Mouse (Mus musculus) lung, adult 2 months (tissue): ENCODE results near the gene Rpl28. TPM values are rescaled to one million over a fixed set of nuclear protein-coding genes. Genes with fewer than 3 reads are reported as not detected.
"Not testable (repeated sequence)": the region's sequence is repeated elsewhere in the genome, so short reads cannot be mapped to it uniquely, and the experiment has no call there.

Experiments
- DNase-seq: peaks from one replicate; pipeline ENCODE4 v3.0.0; 2022
- H3K4me1 ChIP-seq: fragments of 200-500 bp; 2 replicates; pipeline ENCODE4 v1.6.1; 2011; ENCODE audit warnings: low read length; ENCODE audit not compliant: control insufficient read depth, insufficient read depth
- H3K4me3 ChIP-seq: fragments of 200-500 bp; replicated peaks from 2 replicates; pipeline ENCODE3; 2011; ENCODE audit warnings: low read depth, mild to moderate bottlenecking, control low read depth, low read length; ENCODE audit errors: extremely low read depth
- CTCF ChIP-seq: fragments of 200-500 bp; IDR thresholded peaks from 2 replicates; pipeline ENCODE4 v1.5.1; 2011; ENCODE audit warnings: mild to moderate bottlenecking, low read length, control low read depth; ENCODE audit not compliant: insufficient read depth
- POLR2A ChIP-seq: fragments of 200-500 bp; IDR thresholded peaks from 2 replicates; pipeline ENCODE4 v1.6.1; 2011; ENCODE audit warnings: low read depth, mild to moderate bottlenecking, control low read depth, low read length, borderline replicate concordance; ENCODE audit errors: extremely low read depth
- WGBS: fragments of 180-500 bp; shearing (Covaris S2); methylation state at CpG from one replicate; pipeline ENCODE4 v1.1.7; 2018; 5-methylcytosine and 5-hydroxymethylcytosine counted together
- polyA plus RNA-seq: library from polyadenylated mRNA; depleted of rRNA; stranded (reverse); fragments of >200 nt; gene quantifications from 2 replicates; pipeline ENCODE4 v1.2.3, GENCODE M21; 2012

The Rpl28 gene
- polyA plus RNA-seq, 1 experiment, result 204 TPM

DNA sequence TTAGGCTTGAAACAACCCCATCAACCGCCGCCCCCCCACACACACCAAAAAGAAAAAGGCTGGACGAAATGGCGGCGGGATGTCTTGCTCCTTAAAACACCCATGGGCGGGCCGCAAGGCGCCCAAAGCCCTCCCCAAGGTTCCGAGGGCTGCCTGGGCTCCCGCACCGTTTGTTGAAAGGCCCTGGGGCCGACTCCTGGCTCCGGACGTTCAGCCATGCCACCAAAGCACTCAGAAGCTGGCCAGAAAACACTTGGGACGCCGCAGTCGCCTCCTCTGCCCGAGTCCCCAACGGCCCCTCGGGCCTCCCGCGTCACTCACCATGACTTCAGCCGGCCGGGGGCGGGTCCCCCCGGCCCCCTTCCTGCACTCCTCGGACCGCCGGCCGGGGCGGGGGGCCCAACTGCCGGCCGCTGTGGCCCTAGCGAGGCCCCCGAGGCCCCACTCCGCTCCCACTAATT is 19.2 kb downstream of the Rpl28 start:
- 2% methylated on average over 34 of the region's 36 CpGs for WGBS

DNA sequence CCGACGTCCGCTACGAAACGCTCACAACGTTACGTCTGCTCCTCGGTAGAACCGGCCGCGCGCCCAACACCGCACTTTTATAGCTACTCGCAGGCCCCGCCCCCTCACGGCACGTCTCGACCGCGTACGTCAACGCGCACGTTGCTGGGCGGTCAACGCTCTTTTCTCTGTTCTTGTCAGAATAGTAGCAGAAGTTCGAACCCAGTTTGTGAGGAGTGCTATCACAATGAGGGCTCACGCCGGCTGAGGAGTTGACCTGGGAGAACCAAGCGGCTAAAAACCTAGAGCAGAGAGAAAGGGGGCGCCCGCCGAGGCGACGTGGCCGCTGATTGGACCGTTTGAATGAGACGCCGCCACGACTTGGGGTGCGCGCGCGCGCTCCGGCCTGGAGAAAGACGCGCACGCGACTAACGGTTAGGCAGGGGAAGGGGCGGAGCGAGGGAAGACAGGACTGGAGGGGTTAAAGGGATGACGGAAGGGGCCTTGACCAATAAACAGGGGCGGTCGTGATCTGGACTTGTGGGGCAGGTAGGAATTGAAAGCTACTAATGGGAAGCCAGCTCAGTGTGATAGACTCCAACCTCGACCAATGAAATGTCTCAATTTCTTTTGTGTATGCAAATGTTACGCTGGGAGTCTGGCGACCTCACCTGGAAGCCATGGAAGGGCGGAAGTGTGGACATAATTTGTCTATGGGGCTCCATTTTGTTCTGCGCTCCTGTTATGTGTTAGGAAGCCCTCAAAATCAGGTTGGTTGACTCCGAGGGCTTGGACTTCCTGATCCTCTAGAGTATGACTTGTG is 19.8 kb downstream of the Rpl28 start, which contains the start of gene Ube2s:
Gene Ube2s, minus strand, starts transcription at position 288 of the 802 bp plus-strand sequence.
- WGBS, result under 1% methylated on average over 62 of the region's 62 CpGs
- H3K4me3 ChIP-seq, result peak within 1 kb of the TSS; percentile 76
- H3K4me1 ChIP-seq, result no peaks in the 10 kb centered on the region
- TF ChIP-seq CTCF (no peak), POLR2A (peak; percentile 85; the same call in 1 of the 2 replicates)
- DNase-seq, result peak; percentile 97

More for the DNA sequence above, 19.2 kb downstream of the Rpl28 start:
- Histone ChIP-seq H3K4me1 (no peaks in the 10 kb centered on the region), H3K4me3 (peak overlapping the region; percentile 76)
- TF ChIP-seq CTCF (no peak), POLR2A (no peak)
- no peak for DNase-seq

DNA sequence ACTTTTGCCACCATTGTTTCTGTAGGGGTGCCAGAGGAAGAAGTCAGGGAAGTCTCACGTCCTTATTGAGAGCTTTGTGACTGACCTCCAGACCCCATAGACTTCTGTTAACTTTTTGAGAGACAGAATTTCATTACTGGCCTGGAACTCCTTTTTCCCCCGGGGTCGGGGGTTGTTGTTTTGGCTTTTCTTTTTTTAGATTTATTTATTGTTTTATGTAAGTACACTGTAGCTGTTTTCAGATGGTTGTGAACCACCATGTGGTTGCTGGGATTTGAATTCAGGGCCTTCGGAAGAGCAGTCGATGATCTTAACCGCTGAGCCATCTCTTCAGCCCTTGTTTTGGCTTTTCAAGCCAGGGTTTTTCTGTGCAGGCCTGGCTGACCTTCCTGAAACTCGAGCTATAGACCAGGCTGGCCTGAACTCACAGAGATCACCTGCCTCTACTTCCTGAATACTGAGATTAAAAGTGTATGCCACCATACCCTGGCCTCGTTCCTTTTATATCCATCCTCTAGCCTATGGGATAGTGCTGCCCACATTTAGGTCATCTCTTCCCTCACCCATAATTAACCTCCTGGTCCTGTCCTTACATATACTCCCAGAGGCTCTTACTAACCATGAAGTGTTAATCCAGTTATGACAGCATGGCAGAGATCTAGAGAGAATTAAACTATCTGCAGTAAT is 20.6 kb downstream of the Rpl28 start:
- WGBS, result 19% methylated on average over 8 of the region's 8 CpGs
- no peaks in the 10 kb centered on the region for H3K4me1 ChIP-seq
- no peak for TF ChIP-seq CTCF
- no peak for TF ChIP-seq POLR2A
- H3K4me3 ChIP-seq, result peak overlapping the region; percentile 68
- DNase-seq, result peak; percentile 25

DNA sequence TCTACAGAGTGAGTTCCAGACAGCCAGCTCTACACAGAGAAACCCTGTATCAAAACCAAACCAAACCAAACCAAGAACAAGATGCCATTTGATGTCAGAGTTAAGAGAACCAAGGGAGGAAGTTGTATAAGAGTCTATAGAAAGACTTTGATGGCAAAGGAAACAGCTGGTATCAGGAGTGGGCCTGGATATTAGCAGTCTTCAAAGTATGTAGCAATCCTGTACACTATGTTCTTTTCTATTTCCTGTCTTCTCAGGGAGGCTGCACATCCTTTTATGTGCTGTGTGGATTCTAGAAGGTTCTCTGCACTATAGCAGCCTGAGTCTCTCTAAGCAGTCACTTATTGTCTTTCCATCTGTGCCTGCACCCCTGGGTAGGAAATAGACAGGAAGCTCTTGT is 23.9 kb downstream of the Rpl28 start:
- no peak for DNase-seq

DNA sequence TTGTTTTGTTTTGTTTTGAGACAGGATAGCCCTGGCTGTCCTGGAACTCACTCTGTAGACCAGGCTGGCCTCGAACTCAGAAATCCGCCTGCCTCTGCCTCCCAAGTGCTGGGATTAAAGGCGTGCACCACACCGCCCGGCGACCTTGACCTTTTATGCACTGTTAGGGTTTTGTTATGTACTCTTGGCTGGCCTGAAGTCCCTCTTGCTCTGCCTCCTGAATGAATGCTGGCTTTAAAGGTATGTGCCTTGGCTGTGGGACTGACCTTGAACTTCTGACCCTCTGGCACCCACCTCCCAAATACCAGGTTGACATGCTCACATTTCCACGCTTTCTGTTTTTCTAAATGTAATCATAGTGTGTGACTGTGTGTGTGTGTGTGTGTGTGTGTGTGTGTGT is 28.3 kb downstream of the Rpl28 start:
- not testable (repeated sequence) for DNase-seq, H3K4me3 ChIP-seq, H3K4me1 ChIP-seq
- 91% methylated on average over 7 of the region's 7 CpGs for WGBS

More for the DNA sequence above, 23.9 kb downstream of the Rpl28 start:
- no peaks in the 10 kb centered on the region for H3K4me1 ChIP-seq
- H3K4me3 ChIP-seq, result no peak overlapping the region
- TF ChIP-seq CTCF, result no peak
- no peak for TF ChIP-seq POLR2A

DNA sequence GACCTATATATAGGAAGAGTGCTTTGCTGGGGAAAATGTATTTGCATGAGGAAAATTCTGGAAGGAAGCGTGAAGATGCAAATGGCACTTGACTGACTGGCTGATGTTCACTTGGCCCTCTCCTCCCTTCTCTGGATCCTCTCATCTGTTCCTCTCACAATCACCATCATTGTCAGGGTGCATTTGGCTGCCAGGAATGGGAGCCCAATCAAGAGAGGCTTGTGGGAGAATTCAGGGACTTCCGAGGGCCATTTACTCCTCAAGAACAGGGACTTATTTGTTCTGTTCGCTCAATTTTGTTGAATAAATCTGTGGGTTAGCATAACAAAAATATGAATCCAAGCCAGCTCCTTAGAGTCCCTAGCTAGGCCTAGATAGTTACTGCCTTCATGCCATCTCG is 29.0 kb downstream of the Rpl28 start:
- DNase-seq, result no peak
- TF ChIP-seq CTCF (no peak), POLR2A (no peak)
- no peak overlapping the region for H3K4me3 ChIP-seq
- no peaks in the 10 kb centered on the region for H3K4me1 ChIP-seq
- 70% methylated on average over 4 of the region's 4 CpGs for WGBS

DNA sequence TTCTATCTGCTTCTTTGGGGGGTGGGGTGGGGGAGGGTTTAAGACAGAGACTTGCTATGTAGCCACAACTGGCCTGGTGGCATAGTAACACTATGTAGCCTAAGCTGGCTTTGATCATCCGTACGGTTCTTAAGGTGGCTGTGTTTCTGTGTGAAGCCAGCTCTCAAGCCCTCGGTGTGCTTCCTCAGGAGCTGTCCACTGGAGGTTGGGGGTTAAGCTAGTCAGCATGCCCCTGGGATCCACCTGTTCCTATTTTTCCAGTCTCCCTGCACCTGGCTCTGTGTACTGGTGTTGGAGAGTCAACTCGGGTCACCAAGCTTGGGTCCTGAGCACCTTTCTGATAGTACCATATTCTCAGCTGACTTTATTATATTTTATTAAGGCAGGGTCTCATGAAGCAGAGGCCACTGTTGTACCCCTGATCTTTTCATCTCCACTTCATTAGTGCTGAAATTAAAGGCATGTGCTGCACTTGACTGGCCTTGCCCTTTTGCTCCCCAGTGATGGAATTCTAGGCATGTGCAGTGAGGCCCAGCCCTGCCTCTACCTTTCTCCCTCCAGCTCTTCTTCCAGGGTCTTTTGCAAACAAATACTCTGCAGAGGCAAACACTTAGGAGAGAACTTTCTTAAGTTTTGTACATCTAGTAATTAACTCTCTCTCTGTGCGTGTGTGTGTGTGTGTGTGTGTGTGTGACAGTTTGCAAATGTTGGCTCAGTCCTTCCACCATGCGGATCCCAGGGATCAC is 29.7 kb downstream of the Rpl28 start:
- Histone ChIP-seq H3K4me1 (no peaks in the 10 kb centered on the region), H3K4me3 (no peak overlapping the region)
- TF ChIP-seq CTCF (no peak), POLR2A (no peak)
- no peak for DNase-seq
- WGBS, result 62% methylated on average over 6 of the region's 6 CpGs

DNA sequence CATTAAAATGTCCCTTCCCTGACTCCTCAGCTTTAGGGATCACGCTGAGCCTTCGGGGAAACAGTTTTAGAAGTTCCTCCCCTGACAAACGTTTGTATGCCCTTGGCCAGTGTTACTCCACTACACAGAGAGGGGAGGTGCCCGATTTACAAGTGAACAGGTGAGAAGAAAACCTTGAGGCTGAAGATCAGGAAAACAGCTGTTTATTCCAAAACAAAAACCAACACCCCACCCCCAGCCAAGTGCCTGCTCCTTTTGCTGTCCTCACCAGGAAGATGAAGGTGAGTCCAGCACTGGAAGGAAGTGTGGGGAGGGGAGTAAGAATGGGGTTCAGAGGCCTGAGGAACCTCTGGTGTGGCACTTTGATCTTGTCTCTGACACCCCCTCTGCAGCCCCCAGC is 32.7 kb downstream of the Rpl28 start:
- WGBS, result 42% methylated on average over 4 of the region's 4 CpGs
- no peaks in the 10 kb centered on the region for H3K4me1 ChIP-seq
- no peak for TF ChIP-seq CTCF
- no peak for TF ChIP-seq POLR2A

DNA sequence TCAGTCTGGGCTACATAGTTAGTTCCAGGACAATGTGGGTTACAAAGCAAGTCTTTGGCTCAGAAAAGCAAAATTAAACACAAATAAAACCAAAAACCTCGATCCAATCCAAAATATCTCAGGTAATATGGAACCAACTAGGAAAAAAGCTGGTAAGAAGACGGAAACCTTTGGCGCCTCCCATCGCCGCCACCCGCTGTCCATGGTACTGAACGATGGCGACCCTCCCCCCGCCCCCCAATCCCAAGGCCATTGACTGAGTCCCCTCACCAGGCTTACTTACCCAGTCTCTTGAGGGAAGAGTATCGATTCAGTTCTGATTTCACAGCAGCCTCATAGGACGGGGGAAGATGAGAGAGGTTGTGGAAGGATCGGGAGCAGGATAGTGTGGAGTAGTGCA is 37.8 kb downstream of the Rpl28 start:
- no peak for TF ChIP-seq CTCF
- no peak for TF ChIP-seq POLR2A
- no peak for DNase-seq
- 11% methylated on average over 12 of the region's 12 CpGs for WGBS

More for the DNA sequence above, 32.7 kb downstream of the Rpl28 start:
- no peak for DNase-seq
- H3K4me3 ChIP-seq, result no peak overlapping the region

More for the DNA sequence above, 37.8 kb downstream of the Rpl28 start:
- Histone ChIP-seq H3K4me1 (no peaks in the 10 kb centered on the region), H3K4me3 (no peak overlapping the region)
